Mouse (Mus musculus) ovary, postnatal 36 days (tissue): Measurements from ENCODE around the gene Vrk1.

ENCODE experiments used
- DNase-seq: peaks from one replicate; pipeline ENCODE4 v3.0.0; 2022; ENCODE audit warnings: low spot score, mixed read lengths

The Vrk1 gene

DNA sequence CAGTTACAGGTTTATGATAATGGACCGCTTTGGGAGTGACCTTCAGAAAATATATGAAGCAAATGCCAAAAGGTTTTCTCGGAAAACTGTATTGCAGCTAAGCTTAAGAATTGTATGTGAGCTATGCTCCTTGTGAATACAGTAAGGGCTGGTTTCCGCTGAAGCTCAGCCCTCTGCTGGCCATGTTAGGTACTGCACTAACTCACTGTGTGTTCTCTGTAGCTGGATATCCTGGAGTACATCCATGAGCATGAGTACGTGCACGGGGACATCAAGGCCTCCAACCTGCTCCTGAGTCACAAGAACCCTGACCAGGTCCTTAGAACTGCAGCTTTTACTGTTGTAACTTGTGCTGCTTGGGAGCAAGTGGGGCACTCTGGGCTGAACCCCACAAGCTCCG, 45.8 kb downstream of the Vrk1 start:
- peak; percentile 69 for DNase-seq

DNA sequence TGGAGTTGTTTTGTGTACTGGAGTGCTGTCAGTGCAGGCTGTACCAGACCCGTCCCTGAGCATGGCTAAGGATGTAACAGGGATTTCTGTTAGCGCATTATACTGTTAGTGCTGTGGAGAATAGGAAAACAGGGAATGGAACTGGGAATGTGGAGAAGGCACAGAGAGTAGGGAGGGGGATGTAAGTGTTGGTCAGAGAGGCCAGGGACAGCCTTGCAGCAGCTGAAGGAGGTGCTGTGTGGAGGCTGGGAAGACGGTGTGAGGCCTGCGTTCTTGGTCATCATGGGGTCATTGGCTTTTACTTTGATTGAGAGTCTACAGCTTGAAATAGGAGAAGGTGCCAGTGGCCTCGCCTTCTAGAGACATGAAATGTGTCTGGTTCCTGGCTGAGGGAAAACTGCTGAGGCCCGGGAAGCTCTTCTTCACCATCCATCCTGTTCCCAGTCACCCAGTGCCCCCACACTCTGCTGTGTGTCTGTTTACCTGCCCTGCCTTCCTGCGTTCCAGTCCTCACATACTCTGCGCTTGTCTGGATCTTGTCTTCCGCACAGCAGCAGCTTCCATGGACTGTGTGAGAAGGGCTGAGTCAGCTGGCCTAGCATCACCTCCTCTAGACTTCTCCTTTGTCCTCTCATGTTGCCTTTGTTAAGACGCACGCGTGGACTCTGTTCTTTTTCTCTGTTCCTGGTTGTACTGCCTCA, 50.0 kb downstream of the Vrk1 start:
- no peak for DNase-seq

DNA sequence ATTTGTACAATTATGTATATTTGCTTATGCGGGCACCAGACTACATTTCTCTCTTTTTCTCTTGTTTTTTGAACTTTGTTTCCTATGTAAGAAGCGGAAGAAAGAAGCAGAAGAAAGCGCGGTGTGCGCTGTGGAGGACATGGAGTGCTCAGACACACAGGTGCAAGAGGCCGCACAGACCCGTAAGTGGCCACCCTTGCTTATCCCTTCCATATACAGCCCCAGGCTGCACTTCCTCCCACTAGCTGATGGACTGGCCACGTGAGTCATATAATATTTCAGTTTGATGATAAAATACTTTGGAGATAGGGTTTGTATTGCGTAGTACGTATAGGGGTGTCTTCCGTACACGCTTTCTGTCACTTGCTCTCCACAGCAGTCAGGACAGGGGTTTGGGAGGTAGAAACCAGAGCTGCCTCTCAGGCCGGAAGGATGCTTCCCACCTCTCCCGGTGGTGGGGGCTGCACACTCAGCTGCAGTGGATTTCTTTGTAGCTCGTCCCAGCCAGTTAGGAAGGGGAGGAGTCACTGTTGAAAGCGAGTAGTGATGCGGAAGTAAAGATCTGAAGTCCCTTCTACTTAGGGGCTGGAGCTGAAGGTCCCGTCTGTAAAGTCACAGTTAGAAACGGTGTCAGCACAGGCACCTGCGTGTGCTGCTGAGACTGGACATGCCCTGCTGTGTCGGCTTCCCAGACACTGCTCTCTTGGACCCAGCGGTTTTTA, 60.6 kb downstream of the Vrk1 start:
- DNase-seq, result no peak

DNA sequence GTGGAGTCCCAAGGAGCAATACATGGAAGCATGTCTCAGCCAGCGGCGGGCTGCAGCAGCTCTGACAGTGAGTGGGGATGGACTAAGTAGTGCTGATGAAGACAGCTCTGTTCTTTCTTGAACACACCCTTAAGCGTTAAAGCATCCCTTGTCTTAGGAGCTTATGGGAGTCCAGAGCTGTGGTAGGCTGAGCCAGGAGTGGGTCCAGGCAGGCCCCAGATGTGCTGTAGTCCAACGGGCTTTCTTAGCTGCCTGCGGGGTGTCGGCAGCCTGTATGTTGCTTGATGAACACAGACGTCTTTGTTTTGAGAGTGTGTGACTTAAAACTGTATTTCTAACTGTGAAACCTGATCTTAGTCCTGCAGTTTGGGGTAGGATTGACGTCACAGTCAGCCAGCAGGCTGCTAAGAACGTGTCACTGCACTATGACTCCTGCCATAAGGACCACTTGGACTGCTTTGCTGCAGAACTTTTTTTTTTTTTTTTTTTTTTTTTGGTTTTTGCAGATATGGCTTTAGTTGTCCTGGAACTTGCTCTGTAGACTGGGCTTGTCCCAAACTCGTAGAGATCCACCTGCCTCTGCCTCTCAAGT, 61.6 kb downstream of the Vrk1 start:
- no peak for DNase-seq

DNA sequence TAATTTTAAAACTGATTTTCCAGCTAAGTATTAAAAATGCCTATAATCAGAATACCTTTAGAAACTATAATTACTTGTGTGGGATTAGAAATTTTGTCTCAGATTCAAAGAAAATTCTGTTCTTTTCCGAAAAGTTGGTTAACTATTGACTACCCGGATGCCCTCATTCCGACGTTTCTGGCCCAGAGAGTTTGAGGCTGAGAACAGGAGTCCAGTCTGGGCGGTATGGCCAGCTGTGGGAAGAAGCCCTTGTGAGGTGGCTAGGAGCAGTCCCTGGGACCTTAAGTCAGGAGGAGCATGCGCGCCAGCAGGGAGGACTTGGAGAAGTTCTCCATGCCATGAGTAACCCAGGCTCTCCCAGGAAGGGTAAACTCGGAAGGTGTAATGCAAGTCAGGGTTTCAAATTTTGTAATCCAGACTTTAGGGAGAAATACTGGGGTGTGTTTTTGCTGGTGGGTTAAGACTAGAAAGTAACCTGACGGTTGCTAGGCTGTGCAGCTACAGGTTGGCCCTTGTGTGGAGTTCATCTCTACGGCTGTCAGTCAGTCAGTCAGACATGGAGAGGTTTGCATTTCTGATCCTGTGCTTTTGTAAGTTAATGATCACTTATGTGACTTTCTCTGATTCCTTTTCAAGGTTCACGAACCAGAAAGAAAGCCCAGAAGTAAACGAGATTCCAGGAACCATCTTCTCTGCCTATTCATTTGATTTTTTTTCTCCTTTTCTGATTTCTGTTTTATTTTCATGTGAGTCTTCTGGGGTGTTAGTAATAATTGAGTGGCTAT, 64.5 kb downstream of the Vrk1 start:
- DNase-seq, result no peak

DNA sequence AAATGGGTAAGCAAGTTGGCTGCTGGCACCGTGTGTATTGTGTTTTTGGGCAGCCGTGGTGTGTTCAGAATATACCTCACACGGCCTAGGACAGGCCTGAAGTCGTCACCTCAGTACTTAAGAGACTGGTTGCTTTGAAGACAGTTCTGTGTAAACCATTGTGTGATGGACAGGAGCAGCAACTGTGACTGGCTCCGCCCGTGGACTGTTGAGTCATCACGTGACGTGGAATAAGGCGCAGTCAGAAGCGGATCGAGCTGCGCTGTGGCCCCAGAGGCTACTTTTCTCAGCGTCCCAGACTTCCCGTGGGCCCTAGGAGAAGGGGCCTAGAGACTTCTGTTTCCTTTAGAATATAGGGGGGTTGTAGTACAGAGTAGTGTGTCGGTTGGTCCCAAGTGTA, 66.1 kb downstream of the Vrk1 start:
- no peak for DNase-seq

DNA sequence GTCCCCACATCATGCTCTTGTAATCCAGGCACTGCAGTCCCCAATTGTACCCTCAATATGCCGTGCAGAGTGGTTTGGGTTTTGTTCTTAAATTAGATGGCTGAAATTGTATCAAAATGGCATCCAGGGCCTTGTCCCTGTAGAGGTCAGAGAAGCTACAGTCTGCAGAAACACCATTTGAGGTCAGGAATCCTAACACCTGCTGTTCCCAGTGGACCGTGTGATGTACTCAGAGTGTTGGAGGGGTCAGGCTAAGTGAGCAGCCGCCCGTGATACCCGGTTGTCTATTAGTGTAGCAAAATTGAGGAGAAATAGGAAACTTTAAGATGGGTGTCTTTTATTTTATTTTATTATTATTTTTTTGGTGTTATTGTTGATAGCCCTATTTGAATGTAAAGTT, 70.5 kb downstream of the Vrk1 start:
- DNase-seq, result no peak

DNA sequence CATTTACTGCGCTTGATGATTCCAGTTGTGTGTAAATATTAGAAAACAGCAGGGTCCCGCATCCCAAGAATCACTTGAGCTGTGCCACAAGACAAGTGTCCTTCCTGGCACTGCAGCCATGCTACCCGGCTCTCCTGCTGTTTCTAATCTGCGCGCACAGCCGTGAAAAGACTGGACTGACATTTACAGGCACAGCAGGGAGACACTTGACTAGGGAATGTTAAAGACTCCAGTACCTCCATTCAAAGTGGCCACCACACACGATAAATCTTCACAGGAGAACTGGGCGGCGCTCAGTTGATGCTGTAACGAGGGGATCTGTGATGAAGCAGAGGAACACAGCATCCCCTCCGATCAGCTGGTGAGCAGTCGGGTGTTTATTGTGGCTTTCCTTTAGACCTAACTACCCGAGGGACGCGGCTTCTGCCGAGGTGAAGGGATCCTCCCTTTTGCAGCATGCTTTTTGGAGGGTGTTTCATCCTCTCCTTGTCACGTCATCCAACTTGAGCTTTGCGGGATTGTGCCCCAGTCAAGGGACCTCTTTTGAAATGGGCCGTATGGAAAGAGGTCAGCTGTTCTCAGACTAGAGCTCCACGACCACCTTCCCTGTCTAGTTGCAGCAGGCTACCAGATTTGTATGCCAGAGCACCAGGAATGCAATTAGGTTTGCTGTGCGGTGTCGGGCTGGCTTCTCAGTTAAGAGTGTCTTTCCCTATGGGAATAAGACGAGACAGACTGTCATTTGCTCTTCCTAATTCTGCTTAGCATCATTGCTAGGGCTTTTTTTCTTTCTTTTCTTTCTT, 71.1 kb downstream of the Vrk1 start:
- no peak for DNase-seq

DNA sequence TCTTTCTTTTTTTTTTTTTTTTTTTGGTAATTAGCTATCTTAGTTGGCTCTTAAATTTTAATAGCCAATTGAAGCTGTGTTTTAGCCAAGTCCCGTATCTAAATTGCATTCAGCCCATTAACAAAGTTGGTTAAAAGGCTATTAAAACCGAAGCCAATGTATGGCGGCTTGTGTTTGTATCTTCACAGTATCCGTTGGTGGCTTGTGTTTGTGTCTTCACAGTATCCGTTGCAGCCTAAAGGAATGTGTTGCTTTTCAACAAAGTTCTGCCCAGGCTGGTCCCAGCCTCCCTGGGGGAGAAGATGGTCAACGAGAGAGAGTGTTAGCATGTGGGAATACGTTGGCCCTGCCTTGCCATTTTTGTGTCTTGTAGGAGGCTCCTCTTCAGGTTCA, 71.7 kb downstream of the Vrk1 start:
- no peak for DNase-seq

DNA sequence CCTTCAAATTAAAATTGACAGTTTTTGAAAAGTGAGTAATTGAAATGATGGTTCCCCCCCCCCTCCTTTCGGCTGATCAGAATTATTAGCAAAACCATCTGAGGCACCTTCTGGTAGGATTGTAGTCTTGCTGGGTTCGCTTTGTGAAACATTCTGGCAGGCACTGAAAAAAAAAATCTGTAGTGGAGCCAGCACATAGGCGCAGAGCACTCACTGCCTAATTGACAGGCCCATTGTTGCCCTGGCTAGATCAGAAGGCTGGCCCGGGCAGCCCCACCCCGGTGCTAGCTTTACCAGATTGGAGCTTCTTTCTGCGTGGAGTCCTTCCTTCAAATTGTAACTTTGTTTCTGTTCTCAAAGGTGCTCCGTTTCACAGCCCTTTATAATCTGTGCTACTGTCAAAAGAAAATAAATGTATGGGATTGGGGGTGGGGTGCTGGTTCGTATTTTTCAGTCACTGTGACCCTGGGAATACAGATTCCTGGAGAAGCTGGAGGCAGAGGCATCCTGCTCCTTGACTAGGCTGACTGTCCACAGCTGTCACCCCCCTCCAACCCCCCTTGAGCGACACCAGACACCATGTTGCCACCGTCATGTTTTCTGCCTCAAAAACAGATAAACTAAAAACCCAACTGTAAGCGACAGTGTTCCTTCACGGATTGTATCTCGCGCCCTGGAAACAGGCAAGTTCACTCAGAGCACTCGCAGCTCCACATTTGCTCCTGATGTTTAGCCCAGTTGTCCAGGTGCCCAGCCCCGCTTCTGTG, 72.3 kb downstream of the Vrk1 start:
- DNase-seq, result no peak

DNA sequence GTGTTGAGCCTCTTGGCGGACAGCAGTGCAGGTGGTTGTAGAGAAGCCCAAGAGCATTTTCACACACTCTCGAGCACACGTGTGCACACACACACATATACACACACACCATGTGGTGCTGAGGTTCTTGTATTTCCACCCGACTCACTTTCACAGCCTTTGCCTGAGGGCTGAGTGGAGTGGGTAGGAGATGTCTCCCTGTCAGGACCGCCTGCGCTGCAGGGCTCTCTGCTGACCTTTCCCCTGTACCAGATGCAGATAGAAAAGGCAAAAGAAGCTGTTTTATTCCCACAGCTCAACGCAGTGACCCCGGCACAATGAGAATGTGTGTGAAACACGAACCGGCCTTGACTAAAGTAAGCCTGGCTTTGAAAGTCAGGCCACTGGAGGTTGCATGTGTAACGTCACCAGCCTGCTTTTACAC, 72.9 kb downstream of the Vrk1 start:
- no peak for DNase-seq

DNA sequence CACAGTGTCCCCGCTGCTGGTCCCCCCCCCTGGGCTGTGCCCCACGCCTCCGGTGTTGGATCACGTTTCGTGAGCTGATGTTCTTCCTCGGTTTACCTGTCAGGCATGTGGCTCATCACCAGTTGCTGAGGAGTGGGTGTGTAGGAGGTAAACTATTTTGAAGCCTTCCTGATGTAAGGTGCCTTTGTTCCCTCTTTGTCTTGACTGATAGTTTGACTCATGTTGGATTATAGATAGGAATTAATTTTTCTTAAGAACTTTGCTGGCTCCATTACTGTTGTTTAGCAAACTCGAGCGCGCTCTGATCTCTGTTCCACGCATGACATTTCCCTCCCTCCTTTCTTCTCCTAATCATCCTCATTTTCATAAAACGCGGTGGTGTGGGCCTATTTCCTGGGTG, 74.1 kb downstream of the Vrk1 start:
- no peak for DNase-seq

DNA sequence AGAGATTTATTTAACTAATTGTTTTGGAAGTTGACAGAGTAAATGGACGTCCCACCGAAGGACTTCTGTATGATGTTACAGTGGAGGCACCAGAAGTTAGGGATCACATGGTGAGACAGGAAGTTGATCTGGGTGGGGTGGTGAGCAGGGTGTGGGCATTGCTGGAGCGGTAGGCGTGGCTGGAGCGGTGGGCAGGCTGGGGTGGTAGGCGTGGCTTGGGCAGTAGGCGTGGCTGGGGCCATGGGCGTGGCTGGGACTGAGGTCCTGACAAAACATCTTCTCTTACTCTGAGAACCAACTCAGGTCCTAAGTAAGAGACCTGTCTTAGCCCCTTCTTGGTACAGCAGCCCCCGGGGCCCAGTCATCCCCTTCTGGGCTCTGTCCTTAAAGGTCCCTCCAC, 84.8 kb downstream of the Vrk1 start:
- no peak for DNase-seq

DNA sequence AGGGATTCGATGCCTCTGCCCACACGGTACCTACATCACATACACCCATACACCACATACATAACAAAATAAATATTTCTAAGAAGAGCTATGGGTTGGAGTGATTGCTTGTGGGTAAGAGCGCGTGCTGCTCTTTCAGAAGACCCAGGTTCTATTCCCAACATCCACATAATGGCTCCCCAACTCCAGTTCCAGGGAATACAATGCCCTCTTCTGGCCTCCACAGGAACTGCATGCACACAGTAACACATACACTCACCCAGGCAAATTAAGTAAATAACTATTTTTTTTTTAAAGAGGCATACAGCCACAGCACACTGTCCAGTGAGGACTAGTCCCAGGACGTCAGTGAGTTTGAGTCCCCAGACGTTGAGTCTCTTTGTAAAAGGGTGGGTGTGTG, 92.0 kb downstream of the Vrk1 start:
- no peak for DNase-seq

DNA sequence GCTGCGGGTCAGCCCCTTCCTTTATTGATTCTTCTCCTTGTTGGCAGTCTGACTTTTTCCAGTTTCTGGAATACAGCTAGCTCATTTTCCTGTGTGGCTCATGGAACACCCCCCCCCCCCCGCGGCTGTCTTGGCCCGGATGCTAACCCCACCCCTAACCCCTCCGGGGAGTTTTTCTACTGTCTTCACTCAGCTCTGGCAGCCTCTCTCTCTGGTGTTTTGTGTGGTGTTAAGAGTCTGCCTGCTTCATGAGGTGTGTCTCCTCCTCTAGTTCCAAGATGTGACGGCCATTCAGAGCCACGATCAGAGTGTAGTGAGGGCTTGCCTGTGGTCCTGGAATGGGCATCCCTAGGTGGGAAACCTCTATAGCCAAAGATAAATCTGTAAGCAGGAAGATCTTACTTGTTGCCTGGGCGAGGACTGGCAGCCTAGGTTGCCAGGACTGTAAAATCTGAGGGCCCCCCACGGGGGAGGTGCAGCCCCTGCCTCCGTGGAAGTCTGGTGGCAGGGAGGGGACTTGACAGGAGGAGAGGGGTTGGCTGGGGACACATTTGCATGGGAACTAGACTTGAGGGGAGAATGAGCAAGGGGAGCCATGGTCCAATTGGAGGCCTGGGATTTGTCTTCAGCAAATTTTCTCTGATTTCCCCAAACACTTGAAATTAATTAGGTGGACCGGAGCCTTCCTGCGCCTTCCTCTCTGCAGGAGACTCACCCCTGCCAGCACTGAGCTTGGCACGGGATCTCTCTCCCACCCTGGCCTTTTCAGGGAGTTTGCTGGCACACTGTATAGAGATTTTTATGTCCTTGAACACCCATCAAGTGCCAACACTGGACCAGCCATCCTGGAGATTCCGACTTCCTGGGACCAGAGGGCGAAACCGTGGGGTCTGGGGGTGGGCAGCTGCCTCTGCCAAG, 93.0 kb downstream of the Vrk1 start:
- no peak for DNase-seq

DNA sequence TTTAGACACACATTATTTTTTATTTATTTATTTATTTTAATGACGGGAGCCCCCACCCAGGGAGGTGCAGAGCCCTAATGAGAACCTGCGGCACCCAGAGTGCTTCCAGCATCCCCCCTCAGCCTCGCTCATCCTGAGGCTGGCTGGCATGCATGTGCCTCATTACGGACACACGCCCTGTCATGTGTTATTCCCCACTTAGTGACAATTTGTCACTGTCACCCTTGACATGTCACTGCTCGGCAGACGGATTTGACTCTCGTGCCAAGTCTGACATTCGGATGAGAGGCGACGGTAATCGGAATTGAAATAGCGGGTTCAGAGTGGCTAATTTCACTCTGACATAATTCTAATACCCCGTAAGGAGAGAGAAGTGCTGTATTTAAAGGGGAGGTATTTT, 97.2 kb downstream of the Vrk1 start:
- no peak for DNase-seq

DNA sequence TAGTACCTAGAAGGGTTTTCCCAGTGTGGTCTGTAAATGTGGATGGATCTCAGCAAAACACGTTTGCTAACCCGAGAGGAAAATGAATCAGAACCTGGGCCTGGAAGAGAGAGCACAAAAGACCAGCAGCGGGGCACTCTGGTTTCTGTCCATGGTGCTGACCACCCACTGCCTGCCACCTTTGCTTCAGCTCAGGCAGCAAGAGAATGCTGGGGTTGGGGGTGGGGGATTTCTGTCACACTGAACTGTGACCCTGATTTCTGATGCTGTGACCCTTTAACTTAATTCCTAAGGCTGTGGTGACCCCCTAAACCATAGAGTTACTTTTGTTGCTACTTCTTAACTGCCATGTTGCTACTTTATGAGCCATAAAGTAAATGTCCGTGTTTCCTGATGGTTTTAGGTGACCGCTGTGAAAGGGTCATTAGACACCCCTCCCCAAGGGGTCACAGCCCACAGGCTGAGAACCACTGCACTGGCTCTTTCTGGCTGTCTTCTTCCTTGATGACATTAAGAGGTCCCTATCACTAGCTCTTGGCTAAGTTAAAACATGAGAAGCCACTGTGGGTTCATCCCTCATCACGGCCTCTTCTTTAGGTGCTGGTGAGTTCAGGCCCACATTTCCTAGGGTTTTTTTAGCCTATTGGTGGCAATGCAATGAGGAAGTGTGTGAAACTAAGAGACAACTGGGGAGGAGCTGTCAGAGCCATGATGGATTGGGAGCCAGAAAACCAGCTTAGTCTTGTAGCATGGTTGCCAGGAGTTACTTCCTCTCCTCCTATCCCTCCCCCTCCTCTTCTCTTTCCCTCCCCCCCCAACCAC, 105.3 kb downstream of the Vrk1 start:
- DNase-seq, result peak; percentile 36

DNA sequence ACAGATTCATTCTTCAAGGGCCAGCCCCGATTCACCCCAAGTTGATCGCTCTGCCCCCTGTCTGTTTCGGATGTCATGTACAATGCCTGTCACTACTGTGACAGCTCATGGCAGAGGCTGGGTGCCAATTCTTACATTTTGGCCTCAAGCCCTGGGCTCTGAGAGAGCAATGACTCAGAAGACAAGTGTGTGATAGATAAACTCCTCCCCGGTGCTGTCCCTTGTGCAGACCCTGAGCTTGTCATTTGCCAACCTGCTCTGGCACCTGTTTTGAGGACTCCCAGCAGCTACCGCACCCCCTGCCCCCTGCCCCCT, 105.8 kb downstream of the Vrk1 start:
- no peak for DNase-seq

DNA sequence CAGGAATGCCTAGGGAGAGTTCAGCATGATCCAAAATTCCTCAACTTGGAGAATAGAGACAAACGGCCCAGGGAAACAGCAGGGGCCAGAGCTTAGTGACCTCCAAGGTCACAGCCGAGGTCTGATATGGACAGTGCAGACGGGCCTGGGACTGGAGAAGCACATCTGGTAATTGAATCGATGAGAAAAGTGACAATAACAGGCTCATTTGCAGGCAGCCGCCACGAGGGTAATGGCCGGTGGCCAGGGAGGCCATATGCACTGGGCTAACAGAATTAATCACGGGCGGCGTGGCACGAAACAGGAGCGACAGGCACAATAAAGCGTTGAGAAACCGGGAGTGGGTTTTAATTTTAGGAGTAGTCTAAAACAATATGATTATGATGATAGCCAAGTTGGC, 113.2 kb downstream of the Vrk1 start:
- no peak for DNase-seq
